Mouse (Mus musculus): ENCODE results near the gene Sec62.

- no peak for TF ChIP-seq GATA1 (IDR thresholded peaks at IDR 0.05; ENCODE audit: borderline replicate concordance, low read length)
- no peak for TF ChIP-seq FLI1 (IDR thresholded peaks at IDR 0.05; ENCODE audit: low read length)
Observed at GRCm38 (mm10) chr3:30847413-30847812, 54.7 kb downstream of the Sec62 start.
